Mouse (Mus musculus): ENCODE measurements at regions not wholly inside any gene's neighbourhood (a gene's known extent, or its start where the extent isn't known, plus 50 kb on each side); places are given as distances from the start of the nearest gene placed in this dataset.

DNA sequence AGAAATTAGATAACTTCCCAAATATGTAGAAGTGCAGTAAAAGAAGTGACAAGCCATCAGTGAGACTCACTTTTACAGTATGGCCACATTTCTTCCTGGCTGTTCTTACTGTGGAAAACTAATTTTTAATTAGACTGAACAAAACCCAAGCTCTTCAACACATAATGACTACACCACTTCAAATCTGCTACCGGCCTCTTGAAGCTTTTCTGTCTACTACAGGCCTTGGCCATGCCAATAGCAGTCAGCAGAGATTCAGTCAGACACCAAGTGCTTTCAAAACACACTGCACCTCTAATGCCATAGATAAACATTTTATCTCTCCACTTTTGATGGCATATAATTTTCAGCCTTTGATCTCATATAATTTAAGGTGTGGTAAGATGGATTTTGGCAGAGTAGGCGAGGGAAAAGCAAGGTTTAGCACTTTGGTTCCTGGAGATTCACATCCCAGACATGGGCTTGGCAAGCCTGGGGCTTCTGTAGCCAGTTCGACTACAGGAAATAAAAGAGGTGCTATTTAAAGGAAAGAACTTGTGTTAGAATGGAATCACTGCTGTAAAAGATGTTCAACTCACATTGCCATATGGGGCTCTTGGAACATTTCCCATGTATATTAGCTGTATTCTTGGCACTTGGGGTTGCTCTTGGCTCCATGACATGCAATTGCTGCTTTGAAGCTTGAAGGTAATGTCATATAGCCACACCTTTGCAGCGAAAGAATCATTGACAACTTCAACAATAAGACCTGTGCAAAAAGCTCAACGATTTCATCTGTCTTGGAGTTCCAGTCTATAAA is 941.9 kb downstream of the Efnb2 start:
- Histone ChIP-seq H3K36me3 (no peaks in the 10 kb centered on the region), H3K4me1 (replicated peaks) (no peaks in the 10 kb centered on the region), H3K9ac (no peak overlapping the region), H3K27me3 (no peaks in the 10 kb centered on the region), H3K27ac (no peak overlapping the region), H3K4me2 (no peak overlapping the region), H3K4me3 (no peak overlapping the region), H3K9me3 (replicated peaks) (no peaks in the 10 kb centered on the region)
- no peak for ATAC-seq (replicated peaks; ENCODE audit: insufficient number of reproducible peaks, insufficient read depth, low FRiP score, low read depth)
- WGBS, result 69% methylated on average over 5 of the region's 5 CpGs

DNA sequence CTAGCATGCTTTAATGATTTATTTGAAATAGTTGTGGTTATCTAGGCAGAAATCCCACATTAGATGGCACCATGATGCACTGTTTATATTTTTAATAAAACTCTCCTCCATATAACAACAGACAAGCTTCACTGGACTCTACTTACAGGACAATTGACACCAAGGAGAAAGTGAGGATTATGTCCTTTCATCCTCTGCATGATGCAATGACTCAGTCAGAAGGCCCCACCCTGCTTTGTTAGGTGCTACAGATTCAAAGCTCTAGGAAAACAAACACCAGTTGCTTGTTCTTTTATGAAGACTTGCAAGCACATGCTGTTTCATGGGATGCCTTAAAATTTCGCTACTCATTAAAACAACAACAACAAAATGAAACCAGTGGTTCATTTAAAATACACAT is 950.3 kb downstream of the Efnb2 start:
- Histone ChIP-seq H3K9me3 (replicated peaks) (no peaks in the 10 kb centered on the region), H3K4me2 (no peak overlapping the region), H3K27me3 (no peaks in the 10 kb centered on the region), H3K36me3 (no peaks in the 10 kb centered on the region), H3K4me1 (replicated peaks) (no peaks in the 10 kb centered on the region), H3K4me3 (no peak overlapping the region), H3K9ac (no peak overlapping the region), H3K27ac (no peak overlapping the region)
- WGBS, result 58% methylated on average over 1 of the region's 1 CpGs
- ATAC-seq (replicated peaks; ENCODE audit: insufficient number of reproducible peaks, insufficient read depth, low FRiP score, low read depth), result no peak

DNA sequence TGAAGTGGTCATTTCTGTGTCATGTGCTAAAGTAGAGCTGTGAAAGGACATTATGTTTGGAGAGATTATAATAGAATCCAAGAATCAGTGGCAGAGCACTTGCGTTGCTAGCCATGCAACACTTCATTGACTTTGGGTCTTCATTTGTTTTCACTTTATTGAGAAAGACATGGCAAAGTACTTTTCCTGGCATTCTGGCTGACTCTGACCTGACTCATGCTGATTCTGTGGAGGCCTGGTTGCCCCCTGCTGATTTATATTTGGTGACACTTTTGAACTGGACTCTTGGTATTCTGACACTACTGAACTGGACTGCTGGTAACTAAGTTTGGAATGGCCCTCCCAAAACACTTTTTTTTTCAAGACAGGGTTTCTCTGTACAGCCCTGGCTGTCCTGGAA is 951.6 kb downstream of the Efnb2 start:
- WGBS, result 86% methylated on average over 1 of the region's 1 CpGs
- Histone ChIP-seq H3K27ac (no peak overlapping the region), H3K36me3 (no peaks in the 10 kb centered on the region), H3K4me2 (no peak overlapping the region), H3K27me3 (no peaks in the 10 kb centered on the region), H3K4me1 (replicated peaks) (no peaks in the 10 kb centered on the region), H3K4me3 (no peak overlapping the region), H3K9ac (no peak overlapping the region), H3K9me3 (replicated peaks) (no peaks in the 10 kb centered on the region)
- no peak for ATAC-seq (replicated peaks; ENCODE audit: insufficient number of reproducible peaks, insufficient read depth, low FRiP score, low read depth)

DNA sequence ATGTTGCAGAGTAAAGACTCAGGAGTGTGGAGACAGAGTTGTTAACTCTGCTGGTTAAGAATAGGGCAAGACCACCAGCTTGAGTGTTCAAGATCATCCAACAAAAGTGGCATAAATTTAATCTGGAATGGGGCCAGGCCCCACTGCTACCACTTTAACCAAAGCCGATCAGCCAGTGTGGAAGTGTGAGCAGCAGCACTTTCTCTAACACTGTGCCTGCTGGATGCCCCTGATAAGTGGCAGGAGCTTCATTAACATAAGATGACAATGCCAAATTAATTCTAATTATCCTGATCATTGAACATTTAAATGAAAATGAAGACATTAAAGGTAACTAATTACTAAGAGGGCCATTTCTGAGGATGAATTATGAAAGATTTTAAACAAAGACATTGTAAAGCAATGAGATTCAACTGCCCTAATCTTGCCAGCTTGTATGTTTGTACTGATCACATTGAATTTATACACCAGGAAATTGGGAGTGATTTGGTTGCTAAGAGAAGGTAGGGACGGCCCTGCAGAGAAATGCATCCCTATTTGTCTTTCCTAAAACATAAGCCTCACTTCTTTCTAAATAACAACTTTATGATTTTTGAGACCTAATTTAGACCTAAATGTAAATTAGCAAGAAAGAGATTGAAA is 969.6 kb downstream of the Efnb2 start:
- ATAC-seq (replicated peaks; ENCODE audit: insufficient number of reproducible peaks, insufficient read depth, low FRiP score, low read depth), result no peak

DNA sequence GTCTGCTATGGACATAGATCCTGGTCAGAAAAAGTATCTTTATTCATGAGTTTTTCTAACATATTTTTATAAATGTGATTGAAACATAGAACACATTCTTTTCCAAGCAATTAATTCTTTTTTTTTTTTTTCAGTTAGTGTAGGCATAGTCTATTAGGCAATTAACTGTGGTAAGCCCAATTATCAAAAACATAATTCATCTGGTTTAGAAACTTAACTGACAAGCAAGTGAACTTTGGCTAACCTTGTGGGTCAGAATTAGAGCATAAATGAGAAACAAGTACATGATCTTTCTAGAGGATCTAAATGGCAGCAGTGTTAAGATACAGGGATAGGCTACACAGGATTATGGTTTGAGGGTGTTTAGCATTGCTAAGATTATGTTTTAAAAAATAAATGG is 1007.2 kb downstream of the Efnb2 start:
- no peak for ATAC-seq (replicated peaks; ENCODE audit: insufficient number of reproducible peaks, insufficient read depth, low FRiP score, low read depth)
- Histone ChIP-seq H3K36me3 (no peaks in the 10 kb centered on the region), H3K27me3 (no peaks in the 10 kb centered on the region), H3K4me2 (no peak overlapping the region), H3K9ac (no peak overlapping the region), H3K27ac (no peak overlapping the region), H3K4me1 (replicated peaks) (no peaks in the 10 kb centered on the region), H3K9me3 (replicated peaks) (no peaks in the 10 kb centered on the region), H3K4me3 (no peak overlapping the region)

More for the DNA sequence above, 969.6 kb downstream of the Efnb2 start:
- Histone ChIP-seq H3K36me3 (no peaks in the 10 kb centered on the region), H3K9me3 (replicated peaks) (no peaks in the 10 kb centered on the region), H3K27me3 (no peaks in the 10 kb centered on the region), H3K27ac (no peak overlapping the region), H3K4me2 (no peak overlapping the region), H3K4me1 (replicated peaks) (no peaks in the 10 kb centered on the region), H3K9ac (no peak overlapping the region), H3K4me3 (no peak overlapping the region)
- WGBS, result 72% methylated on average over 2 of the region's 2 CpGs

Measured in heart, embryonic 15.5 days (tissue).